Mouse (Mus musculus): ENCODE results near the gene Lect2.
A peak's percentile ranks its signal among the peaks of the same experiment; 100 is the strongest.

The Lect2 gene

GRCm38 (mm10) chr13:56548401-56548800 lies at the start of gene Lect2:
TSS of gene Lect2 (minus strand) at chr13:56548502.
- no peak for DNase-seq (ENCODE audit: low spot score in 2 of 2)

- DNase-seq (ENCODE audit: low spot score in 2 of 2): no peak
Measured at GRCm38 (mm10) chr13:56597296-56597695, 49.0 kb upstream of the Lect2 start.

DNA sequence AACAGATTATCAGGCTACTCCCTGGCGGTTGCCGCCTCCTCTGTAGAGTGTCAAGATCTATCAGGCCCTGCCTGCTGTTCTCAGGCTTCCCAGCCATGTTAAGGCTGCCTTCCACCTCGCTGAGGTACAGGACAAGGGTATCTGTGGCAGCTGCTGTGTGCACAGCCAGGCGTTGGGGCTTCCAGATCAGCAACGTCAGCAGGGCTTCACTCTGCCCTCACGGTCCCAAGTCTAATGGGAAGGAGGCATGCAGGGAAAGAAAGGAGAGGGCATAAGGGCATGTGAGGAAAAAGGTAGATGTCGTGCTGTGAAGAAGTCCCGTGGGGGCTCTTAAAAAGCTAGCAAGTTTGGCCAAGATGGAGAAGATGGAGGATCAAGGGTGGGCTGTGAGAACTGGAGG lies 46.9 kb upstream of the Lect2 start:
- DNase-seq (ENCODE audit: low spot score in 2 of 2): no peak

DNA sequence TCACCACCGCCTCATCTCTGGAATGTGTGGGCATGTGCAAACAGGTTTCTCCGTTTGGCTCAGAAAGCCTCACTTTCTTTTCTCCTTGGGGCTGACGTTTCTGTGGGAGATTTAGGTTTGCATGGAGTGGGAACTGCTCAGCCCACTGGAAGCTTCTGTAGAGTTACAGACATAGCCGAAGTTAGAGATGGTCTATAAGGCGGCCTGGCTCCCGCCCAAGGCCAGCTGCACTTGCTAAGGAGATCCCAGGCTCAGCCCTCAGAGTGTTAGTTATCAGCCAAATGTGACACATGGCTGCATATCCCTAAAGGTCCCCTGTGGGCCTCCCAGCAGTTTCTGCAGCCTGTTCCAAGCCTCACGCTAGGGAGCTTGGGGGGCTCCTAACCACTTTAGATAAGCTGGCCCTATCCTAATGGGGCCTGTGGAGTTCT lies 45.7 kb upstream of the Lect2 start:
- no peak for DNase-seq (ENCODE audit: low spot score in 2 of 2)

DNA sequence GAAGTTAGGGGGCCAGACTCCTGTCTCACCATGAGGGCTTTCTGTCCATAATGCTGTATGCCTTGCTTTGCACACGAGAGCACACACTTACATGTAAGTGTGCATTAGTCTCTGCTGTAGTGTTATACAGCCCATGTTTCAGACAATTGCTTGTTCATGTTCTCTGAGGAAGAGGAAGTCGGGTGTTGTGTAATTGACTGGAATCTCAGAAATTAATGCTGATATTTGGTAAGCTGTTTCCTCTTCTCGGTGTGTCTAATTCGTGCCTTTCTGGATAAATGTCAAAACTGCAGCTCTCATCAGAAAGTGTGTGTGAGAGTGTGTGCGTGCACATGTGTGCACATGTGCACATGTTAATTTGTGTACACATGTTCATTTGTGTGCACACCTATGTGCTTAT lies 44.9 kb upstream of the Lect2 start:
- DNase-seq (ENCODE audit: low spot score in 2 of 2): no peak

- no peak for DNase-seq (ENCODE audit: low spot score in 2 of 2)
Measured at GRCm38 (mm10) chr13:56591939-56592338, 43.6 kb upstream of the Lect2 start.

- no peak for DNase-seq (ENCODE audit: low spot score in 2 of 2)
Measured at GRCm38 (mm10) chr13:56591191-56591590, 42.9 kb upstream of the Lect2 start.

GRCm38 (mm10) chr13:56590202-56590601 lies 41.9 kb upstream of the Lect2 start:
- no peak for DNase-seq (ENCODE audit: low spot score in 2 of 2)

- no peak for DNase-seq (ENCODE audit: low spot score in 2 of 2)
Measured at GRCm38 (mm10) chr13:56588454-56589117, 40.3 kb upstream of the Lect2 start.

DNA sequence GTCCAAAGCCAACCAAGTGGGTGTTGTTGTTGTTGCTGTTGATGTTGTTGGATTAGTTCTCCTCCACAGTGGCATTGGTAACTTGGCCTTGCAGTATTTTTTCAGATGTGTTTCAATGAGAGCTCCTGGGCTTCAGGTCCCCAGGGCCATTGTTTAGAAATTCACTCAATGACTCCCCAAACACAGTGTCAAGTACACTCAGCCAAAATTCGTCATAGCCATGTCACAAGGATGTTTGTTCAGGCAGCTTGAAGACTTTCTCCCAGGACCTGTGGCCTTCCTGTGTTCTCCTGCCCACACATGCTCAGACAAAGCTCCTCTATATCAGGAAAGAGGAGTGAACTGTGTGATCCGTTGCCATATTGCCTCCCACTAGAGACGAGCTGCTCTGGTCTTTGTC lies 37.7 kb upstream of the Lect2 start:
- DNase-seq (ENCODE audit: low spot score in 2 of 2): no peak

- no peak for DNase-seq (ENCODE audit: low spot score in 2 of 2)
Measured at GRCm38 (mm10) chr13:56582720-56583119, 34.4 kb upstream of the Lect2 start.

DNA sequence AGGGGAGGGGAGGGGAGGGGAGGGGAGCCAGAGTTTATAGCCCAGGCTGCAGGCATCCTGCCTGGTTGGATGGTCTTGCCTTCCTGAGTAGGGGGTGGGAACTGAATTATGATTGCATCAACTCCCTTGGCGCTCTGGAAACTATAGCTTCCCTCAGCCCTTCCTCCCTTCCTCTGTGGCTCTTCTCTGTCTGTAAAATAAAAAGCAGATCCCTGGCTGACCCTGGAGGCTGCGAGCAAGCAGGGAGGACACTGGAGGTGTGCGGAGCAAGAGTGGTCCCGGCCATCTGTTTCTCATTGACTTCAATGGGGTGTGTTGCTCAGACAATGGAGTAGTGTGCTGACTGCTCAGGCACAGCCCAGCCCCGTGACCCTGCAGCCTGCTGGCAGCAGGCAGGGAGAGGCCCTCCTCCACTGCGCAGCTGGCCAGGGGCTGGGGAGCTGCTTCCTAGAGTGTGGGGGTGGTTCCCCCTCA lies 33.7 kb upstream of the Lect2 start:
- DNase-seq (ENCODE audit: low spot score in 2 of 2): peak in 1 of 2 experiments; percentile 44

- no peak for DNase-seq (ENCODE audit: low spot score in 2 of 2)
Measured at GRCm38 (mm10) chr13:56581512-56581911, 33.2 kb upstream of the Lect2 start.

GRCm38 (mm10) chr13:56580450-56580849 lies 32.1 kb upstream of the Lect2 start:
- no peak for DNase-seq (ENCODE audit: low spot score in 2 of 2)

DNA sequence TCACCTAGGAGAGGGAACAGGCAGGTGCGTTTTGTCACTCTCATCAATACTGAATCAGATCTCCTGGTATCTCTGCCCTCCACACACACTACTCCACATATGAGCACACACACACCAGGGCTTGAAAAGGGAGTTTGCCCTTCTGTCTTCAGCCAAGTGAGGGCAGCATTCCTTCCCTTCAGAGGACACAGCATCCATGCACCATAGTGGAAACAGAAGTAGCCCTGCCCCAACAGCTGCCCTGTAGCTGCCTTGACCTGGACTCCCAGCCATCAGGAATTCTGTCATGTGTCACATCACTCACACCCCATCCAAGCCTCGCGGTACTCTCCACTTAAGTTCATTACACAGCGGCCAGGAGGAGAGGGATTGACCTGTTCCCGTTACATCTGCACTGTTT lies 29.8 kb upstream of the Lect2 start:
- no peak for DNase-seq (ENCODE audit: low spot score in 2 of 2)

DNA sequence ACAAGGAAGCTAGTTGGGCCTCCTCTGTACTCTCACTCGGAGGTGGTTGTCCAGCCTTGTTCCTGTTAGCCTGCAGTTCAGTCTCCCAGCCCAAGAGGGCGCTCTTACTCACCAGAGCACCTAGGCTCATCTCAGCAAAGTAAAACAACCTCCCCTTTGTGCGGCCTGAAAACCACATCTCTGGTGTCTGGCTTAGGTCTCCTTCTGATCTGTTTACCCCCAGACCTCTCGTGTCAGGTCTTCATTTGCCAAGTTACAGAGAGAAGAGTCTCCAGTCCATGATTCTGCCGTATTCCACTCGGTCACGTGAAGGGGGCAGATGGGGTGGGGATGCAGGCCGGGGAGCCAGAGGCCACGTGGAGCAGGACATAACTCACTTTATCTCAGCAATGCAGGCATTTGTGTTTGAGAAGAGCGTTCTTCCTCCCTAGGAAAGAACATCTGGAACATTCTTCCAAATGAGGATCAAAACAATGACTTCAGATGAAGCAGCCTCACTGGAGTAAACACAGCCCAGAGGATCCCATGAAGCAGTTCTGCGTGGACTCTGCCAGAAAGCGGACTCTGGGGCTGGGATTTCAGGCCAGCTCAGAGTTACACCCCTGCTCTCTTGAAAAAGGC lies 27.5 kb upstream of the Lect2 start:
- peak in 1 of 2 experiments; percentile 70 for DNase-seq (ENCODE audit: low spot score in 2 of 2)

- no peak for DNase-seq (ENCODE audit: low spot score in 2 of 2)
Measured at GRCm38 (mm10) chr13:56575074-56575473, 26.8 kb upstream of the Lect2 start.

DNA sequence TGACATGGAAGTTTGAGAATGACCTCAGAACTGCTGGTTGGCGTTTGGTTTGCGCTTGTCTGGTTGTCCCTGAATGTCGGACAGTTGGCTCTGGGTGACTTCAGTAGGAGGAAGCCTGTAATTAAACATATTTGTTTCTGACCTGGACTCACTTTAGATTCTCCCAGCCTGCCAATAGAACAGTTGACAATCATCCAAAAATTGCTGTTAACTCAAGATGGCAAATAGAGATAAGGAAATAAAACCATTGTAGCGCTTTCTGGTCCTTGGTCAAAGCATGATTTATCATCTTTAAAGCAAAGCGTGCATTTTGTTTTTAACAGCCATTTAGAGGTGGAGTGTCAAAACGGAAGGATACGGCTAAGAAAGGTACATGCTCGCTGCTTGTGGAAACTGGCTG lies 23.3 kb upstream of the Lect2 start:
- no peak for DNase-seq (ENCODE audit: low spot score in 2 of 2)

DNA sequence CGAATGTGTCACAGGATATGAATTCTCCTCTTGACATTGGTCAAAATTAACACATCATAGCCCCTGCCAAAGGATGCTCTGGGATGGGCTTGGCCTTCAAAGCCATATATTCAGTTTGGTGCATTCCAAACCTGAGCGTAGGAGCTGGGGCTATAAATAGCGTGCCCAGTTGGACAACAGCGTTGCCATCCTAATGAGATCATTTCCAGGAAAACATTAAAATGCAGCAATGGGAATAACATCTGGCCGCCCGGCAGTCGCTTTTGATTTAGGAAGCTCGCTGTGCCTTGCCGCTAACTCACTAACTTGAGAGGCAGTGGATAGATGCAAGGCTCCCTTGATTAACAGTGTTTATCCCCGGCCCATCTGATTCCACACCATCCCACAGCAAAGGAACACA lies 18.0 kb upstream of the Lect2 start:
- DNase-seq (ENCODE audit: low spot score in 2 of 2): no peak

DNA sequence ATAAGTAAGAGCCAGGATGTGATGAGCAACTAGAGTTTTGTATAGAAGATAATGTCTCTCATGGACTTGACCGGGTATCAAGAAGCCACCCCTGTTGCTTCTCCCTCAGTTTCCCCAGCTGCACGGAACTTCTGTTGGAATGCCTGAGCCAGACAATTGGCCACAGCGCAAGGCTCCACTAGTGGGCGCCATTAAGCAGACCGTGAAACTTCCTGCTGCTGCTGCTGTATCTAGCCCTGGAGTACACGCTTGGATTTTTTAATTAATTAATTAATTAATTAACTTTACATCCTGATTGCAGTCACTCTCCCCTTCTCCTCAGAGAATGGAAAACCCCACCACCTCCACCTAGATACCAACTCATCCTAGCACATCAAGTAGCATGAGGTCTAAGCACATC lies 14.8 kb upstream of the Lect2 start:
- peak in 1 of 2 experiments; percentile 35 for DNase-seq (ENCODE audit: low spot score in 2 of 2)

GRCm38 (mm10) chr13:56561129-56561528 lies 12.8 kb upstream of the Lect2 start:
- no peak for DNase-seq (ENCODE audit: low spot score in 2 of 2)

DNA sequence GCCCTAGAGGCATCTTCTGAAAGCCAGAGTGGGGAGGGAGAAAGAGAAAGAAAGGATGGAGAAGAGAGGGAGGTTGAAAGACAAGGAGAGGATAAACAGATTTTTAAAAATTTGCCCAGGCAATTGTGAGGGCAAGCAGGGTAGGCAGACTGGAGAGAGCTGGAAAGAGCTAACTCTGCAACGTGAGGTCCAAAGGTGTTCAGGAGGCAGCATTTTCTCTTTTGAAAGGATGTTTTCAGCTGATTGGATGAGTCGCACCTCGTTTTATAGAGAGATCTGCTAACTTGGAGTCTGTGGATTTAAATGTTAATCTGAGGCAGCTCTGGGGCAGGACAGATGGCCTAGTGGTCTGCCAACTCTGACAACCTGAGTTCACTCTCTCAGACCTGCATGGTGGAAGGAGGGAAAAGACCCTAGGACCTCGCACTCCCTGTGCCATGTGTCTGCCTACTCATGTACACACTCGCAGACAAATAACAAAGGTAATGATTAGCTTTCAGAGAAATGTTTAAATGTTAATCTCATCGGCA lies 11.6 kb upstream of the Lect2 start:
- DNase-seq (ENCODE audit: low spot score in 2 of 2): no peak

GRCm38 (mm10) chr13:56558811-56559210 lies 10.5 kb upstream of the Lect2 start:
- no peak for DNase-seq (ENCODE audit: low spot score in 2 of 2)
